Mouse (Mus musculus) intestine, postnatal 0 days (tissue): ENCODE results near the gene Abca2. TPM values are rescaled to one million over a fixed set of nuclear protein-coding genes. Genes with fewer than 3 reads are reported as not detected.
A peak's percentile ranks its signal among the peaks of the same experiment; 100 is the strongest.

ENCODE experiments used
- ATAC-seq: fragments of 200-750 bp; cut with Nextera tagmentation; 2 replicates; pipeline ENCODE4 v1.8.0; 2017; ENCODE audit warnings: mild to moderate bottlenecking, moderate TSS enrichment, moderate library complexity
- H3K27ac ChIP-seq: fragments of 300-500 bp; sonication (generic); 2 replicates; pipeline ENCODE4 v1.5.1; 2014; ENCODE audit warnings: mild to moderate bottlenecking, low read depth, low read length, moderate library complexity
- H3K27me3 ChIP-seq: fragments of 300-500 bp; sonication (generic); replicated peaks from 2 replicates; pipeline ENCODE4 v1.6.1; 2014; ENCODE audit warnings: low read length, mixed read lengths; ENCODE audit not compliant: control insufficient read depth, insufficient read depth
- H3K36me3 ChIP-seq: fragments of 300-500 bp; sonication (generic); 2 replicates; pipeline ENCODE4 v1.6.1; 2014; ENCODE audit warnings: mild to moderate bottlenecking, moderate library complexity; ENCODE audit not compliant: control insufficient read depth, insufficient read depth
- H3K4me1 ChIP-seq: fragments of 300-500 bp; sonication (generic); replicated peaks from 2 replicates; pipeline ENCODE4 v1.6.1; 2014; ENCODE audit warnings: antibody characterized with exemption, low read length, mixed read lengths; ENCODE audit not compliant: control insufficient read depth, insufficient read depth
- H3K4me2 ChIP-seq: fragments of 300-500 bp; sonication (generic); replicated peaks from 2 replicates; pipeline ENCODE4 v1.6.1; 2014; ENCODE audit warnings: low read depth, mild to moderate bottlenecking, moderate library complexity
- H3K4me3 ChIP-seq: fragments of 300-500 bp; sonication (generic); 2 replicates; pipeline ENCODE4 v1.5.1; 2014; ENCODE audit warnings: low read depth, low read length
- H3K9ac ChIP-seq: fragments of 300-500 bp; sonication (generic); 2 replicates; pipeline ENCODE4 v1.6.1; 2014; ENCODE audit warnings: mild to moderate bottlenecking, low read depth, low read length
- H3K9me3 ChIP-seq: fragments of 300-500 bp; sonication (generic); 2 replicates; pipeline ENCODE4 v1.6.1; 2016; ENCODE audit warnings: mixed run types; ENCODE audit not compliant: control insufficient read depth
- CTCF ChIP-seq: sonication (generic); IDR thresholded peaks from 2 replicates; pipeline ENCODE4 v1.5.1; 2016; ENCODE audit warnings: low read depth, mild to moderate bottlenecking, control low read depth, antibody characterized with exemption, moderate library complexity
- WGBS: fragments of 180-500 bp; shearing (Covaris S2); extraction: QIAGEN DNeasy Blood & Tissue Kit; methylation state at CpG from one replicate; pipeline ENCODE4 v1.1.7; 2014; 5-methylcytosine and 5-hydroxymethylcytosine counted together
- polyA plus RNA-seq: library from polyadenylated mRNA; unstranded; fragments of >200 nt; fragmentation: Nextera tagmentation; extraction: Ambion mirVana; gene quantifications from 2 replicates; pipeline ENCODE4 v1.2.1, GENCODE M21; 2015

The Abca2 gene
- polyA plus RNA-seq, 1 experiment from 2014 or later: 1.1 TPM

DNA sequence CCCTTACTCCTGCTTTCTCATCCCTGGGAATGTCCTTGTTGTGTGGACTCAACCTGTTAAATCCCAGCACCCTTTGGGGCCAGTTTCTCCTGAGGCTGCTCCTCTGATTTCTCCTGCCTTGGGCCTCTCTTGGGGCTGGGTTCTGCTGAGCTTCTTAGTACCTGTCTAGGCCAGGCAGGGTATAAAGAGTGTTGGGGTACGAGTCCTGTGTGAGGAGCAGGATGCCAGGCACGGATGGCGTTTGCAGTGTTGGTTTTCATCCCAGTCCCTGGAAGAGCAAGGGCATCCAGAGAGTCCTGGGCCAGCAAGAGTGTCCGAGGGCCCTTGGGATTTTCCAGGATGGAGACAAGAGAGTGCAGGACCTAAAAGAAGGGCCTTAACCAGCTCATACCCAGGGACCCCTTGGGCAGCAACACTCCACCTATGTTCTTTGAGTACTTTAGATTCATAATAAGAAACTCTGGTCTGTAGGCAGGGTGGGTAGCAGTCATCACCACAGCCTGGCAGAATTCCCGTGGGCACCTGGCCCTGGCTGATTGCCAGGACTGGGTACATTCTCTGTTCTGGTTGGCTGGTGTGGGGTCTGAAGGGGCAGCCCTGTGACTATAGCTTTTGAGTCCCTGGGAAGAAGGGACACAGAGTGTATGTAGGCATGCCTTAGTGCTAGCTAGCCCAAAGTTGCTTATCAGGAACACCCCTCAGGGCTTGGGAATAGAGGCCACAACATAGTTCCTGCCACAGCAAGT lies 1.1 kb downstream of the Abca2 start:
- H3K4me2 ChIP-seq: peak overlapping the region; percentile 97
- no peak overlapping the region for H3K9ac ChIP-seq
- H3K27ac ChIP-seq: no peak overlapping the region
- H3K27me3 ChIP-seq: peaks cover 9% of the 10 kb centered on the region; the same call in 1 of the 2 replicates
- no peak for ATAC-seq
- no peaks in the 10 kb centered on the region for H3K36me3 ChIP-seq
- peak overlapping the region; percentile 60; the same call in 1 of the 2 replicates for H3K4me3 ChIP-seq
- no peaks in the 10 kb centered on the region for H3K9me3 ChIP-seq
- 77% methylated on average over 5 of the region's 5 CpGs for WGBS
- no peak for TF ChIP-seq CTCF
- no peaks in the 10 kb centered on the region; the same call in 1 of the 2 replicates for H3K4me1 ChIP-seq

DNA sequence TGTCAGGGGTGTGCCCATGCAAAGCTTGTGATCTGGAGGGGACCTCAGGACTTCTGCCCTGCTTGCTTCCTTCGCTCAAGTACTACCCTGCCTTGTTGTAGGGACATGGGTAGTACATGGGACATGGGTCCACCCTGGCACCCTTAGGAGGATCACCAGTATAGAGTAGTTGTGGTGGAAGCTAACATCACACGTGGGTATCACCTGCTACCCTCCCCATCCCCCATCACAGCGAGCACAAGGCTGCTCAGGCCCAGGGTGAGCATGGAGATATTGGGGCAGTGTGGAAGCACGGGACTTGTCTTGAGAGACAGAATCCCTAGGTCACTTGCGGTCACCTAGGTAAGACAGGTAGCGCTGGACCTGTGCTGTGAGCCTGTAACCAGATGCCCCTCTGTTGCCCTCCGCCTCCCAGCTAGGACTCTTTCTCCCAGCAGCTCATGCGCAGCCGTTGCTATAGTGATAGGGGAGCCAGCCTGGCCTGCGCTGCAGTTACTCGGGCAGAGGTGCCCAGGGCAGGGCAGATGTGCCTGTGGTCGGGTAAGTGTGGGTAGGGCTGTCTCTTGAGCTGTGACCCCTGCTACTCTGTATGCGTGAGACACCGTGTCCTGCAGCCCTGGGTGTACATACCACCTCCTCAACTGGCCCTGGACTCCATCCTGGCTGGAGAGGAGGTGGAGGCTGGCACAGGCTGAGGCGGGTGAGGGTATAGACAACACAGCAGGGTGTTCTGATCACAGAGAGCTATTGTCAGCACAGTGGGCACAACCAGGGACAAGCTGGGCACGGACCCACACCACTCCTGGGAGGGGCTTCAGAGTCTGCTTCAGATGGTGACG lies 2.1 kb downstream of the Abca2 start:
- 83% methylated on average over 17 of the region's 17 CpGs for WGBS
- Histone ChIP-seq H3K9ac (no peak overlapping the region), H3K4me2 (no peak overlapping the region), H3K9me3 (no peaks in the 10 kb centered on the region), H3K4me1 (no peaks in the 10 kb centered on the region; the same call in 1 of the 2 replicates), H3K4me3 (no peak overlapping the region), H3K27me3 (peaks cover 4% of the 10 kb centered on the region; the same call in 1 of the 2 replicates), H3K36me3 (no peaks in the 10 kb centered on the region), H3K27ac (no peak overlapping the region)
- ATAC-seq: no peak
- TF ChIP-seq CTCF: no peak

GRCm38 (mm10) chr2:25431308-25431855 lies 2.9 kb downstream of the Abca2 start:
- no peak overlapping the region for H3K9ac ChIP-seq
- no peaks in the 10 kb centered on the region; the same call in 1 of the 2 replicates for H3K27me3 ChIP-seq
- no peak overlapping the region for H3K4me3 ChIP-seq
- H3K4me2 ChIP-seq: no peak overlapping the region
- 80% methylated on average over 6 of the region's 6 CpGs for WGBS
- H3K27ac ChIP-seq: no peak overlapping the region
- no peaks in the 10 kb centered on the region for H3K9me3 ChIP-seq
- no peak for TF ChIP-seq CTCF
- H3K36me3 ChIP-seq: no peaks in the 10 kb centered on the region
- no peaks in the 10 kb centered on the region; the same call in 1 of the 2 replicates for H3K4me1 ChIP-seq
- no peak for ATAC-seq

DNA sequence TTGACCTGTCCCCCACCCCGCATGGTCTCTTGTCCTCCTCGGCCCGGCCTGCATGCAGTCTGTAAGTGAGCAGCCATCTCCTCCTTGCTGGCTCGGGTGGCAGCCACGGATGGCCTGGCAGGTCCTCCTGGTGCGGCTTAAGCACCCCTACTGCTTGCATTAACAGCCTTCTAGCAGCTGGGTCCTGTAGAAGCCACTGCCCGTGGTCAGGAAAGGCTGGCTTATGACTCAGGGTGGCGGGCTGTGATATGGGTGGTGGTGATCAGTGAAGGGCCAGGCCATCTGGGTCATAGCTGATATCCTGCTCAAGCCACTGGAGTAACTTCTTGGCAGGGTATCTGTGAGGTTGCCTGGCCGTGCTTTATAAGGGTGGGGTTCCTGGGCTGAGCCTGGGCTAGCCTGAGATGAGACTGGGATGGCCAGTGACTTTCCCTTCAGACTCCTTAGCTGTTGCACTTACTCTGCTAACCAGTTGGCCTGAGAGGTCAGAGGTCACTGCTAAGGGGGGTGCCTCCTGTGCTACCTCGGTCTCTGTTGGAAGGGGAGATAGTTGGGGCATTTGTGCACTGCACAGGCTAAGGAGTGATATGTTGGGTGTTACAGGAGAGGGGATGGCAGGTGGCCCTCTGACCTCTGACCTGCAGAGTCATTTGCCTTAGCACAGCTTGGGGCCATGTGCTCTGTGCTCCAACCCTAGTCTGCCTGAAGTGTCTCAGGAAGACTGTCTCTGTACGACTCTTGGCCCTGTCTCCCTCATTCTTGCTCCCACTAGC lies 4.0 kb downstream of the Abca2 start:
- H3K9ac ChIP-seq: no peak overlapping the region
- no peak overlapping the region for H3K4me3 ChIP-seq
- no peak overlapping the region for H3K4me2 ChIP-seq
- 82% methylated on average over 11 of the region's 11 CpGs for WGBS
- no peak for TF ChIP-seq CTCF
- H3K4me1 ChIP-seq: no peaks in the 10 kb centered on the region; the same call in 1 of the 2 replicates
- no peak for ATAC-seq
- H3K9me3 ChIP-seq: no peaks in the 10 kb centered on the region
- no peak overlapping the region for H3K27ac ChIP-seq
- no peaks in the 10 kb centered on the region; the same call in 1 of the 2 replicates for H3K27me3 ChIP-seq
- no peaks in the 10 kb centered on the region for H3K36me3 ChIP-seq

- Histone ChIP-seq H3K4me2 (no peak overlapping the region), H3K27me3 (no peaks in the 10 kb centered on the region; the same call in 1 of the 2 replicates), H3K9ac (no peak overlapping the region), H3K4me3 (no peak overlapping the region), H3K36me3 (no peaks in the 10 kb centered on the region), H3K4me1 (no peaks in the 10 kb centered on the region; the same call in 1 of the 2 replicates), H3K27ac (no peak overlapping the region), H3K9me3 (no peaks in the 10 kb centered on the region)
- TF ChIP-seq CTCF: no peak
- WGBS: 89% methylated on average over 17 of the region's 17 CpGs
- ATAC-seq: no peak
Observed at GRCm38 (mm10) chr2:25433101-25433500, 4.6 kb downstream of the Abca2 start.
